Mouse (Mus musculus) forebrain, embryonic 14.5 days (tissue): Measurements from ENCODE around the gene Ube2e1. TPM values are rescaled to one million over a fixed set of nuclear protein-coding genes. Genes with fewer than 3 reads are reported as not detected.

ENCODE experiments used
- ATAC-seq: fragments of 200-750 bp; cut with Nextera tagmentation; 2 replicates; pipeline ENCODE4 v1.8.0; 2017; ENCODE audit warnings: mild to moderate bottlenecking, moderate library complexity
- DNase-seq: peaks from one replicate; pipeline ENCODE4 v3.0.0-alpha.2; 2015; ENCODE audit warnings: low spot score
- H3K27ac ChIP-seq: fragments of 300-500 bp; sonication (generic); 2 replicates; pipeline ENCODE4 v1.5.1; 2014; ENCODE audit warnings: low read depth, mild to moderate bottlenecking, control low read depth, low read length, moderate library complexity
- H3K27me3 ChIP-seq: fragments of 300-500 bp; sonication (generic); replicated peaks from 2 replicates; pipeline ENCODE4 v1.6.1; 2014; ENCODE audit warnings: low read length, control low read depth, mixed read lengths; ENCODE audit not compliant: control insufficient read depth, insufficient read depth
- H3K36me3 ChIP-seq: fragments of 300-500 bp; sonication (generic); 2 replicates; pipeline ENCODE4 v1.6.1; 2014; ENCODE audit warnings: low read length, control low read depth; ENCODE audit not compliant: control insufficient read depth, insufficient read depth
- H3K4me1 ChIP-seq: fragments of 300-500 bp; sonication (generic); 2 replicates; pipeline ENCODE4 v1.6.1; 2014; ENCODE audit warnings: antibody characterized with exemption, low read length, control low read depth; ENCODE audit not compliant: control insufficient read depth, insufficient read depth
- H3K4me2 ChIP-seq: fragments of 300-500 bp; sonication (generic); 2 replicates; pipeline ENCODE4 v1.6.1; 2014; ENCODE audit warnings: mild to moderate bottlenecking, control low read depth, low read length
- H3K4me3 ChIP-seq: fragments of 300-500 bp; sonication (generic); 2 replicates; pipeline ENCODE4 v1.5.1; 2014; ENCODE audit warnings: low read depth, low read length, control low read depth
- H3K9ac ChIP-seq: fragments of 300-500 bp; sonication (generic); 2 replicates; pipeline ENCODE4 v1.6.1; 2014; ENCODE audit warnings: mild to moderate bottlenecking, low read length, control low read depth, moderate library complexity
- H3K9me3 ChIP-seq: fragments of 300-500 bp; sonication (generic); replicated peaks from 2 replicates; pipeline ENCODE4 v1.6.1; 2016; ENCODE audit warnings: low read length, control low read depth, mixed read lengths; ENCODE audit not compliant: control insufficient read depth
- WGBS: fragments of 180-500 bp; shearing (Covaris S2); extraction: QIAGEN DNeasy Blood & Tissue Kit; methylation state at CpG from one replicate; pipeline ENCODE4 v1.1.7; 2014; 5-methylcytosine and 5-hydroxymethylcytosine counted together
- polyA plus RNA-seq: library from polyadenylated mRNA; unstranded; fragments of >200 nt; fragmentation: Nextera tagmentation; extraction: Ambion mirVana; gene quantifications from 2 replicates; pipeline ENCODE4 v1.2.1, GENCODE M21; 2014

The Ube2e1 gene
- polyA plus RNA-seq, 1 experiment from 2014 or later: 78.0 TPM

- H3K36me3 ChIP-seq: 0 out of 2 replicates have a peak, but pooled peaks cover 6% of the 10 kb centered on the region
- DNase-seq: no peak
- H3K9me3 ChIP-seq: no peaks in the 10 kb centered on the region
- H3K4me3 ChIP-seq: no peak overlapping the region
- H3K4me2 ChIP-seq: no peak overlapping the region
- 76% methylated on average over 3 of the region's 3 CpGs for WGBS
- no peak overlapping the region for H3K27ac ChIP-seq
- H3K4me1 ChIP-seq: no peaks in the 10 kb centered on the region
- H3K9ac ChIP-seq: no peak overlapping the region
- H3K27me3 ChIP-seq: no peaks in the 10 kb centered on the region
- ATAC-seq: no peak
Observed at GRCm38 (mm10) chr14:18301591-18301990, 30.1 kb downstream of the Ube2e1 start.

- no peaks in the 10 kb centered on the region for H3K9me3 ChIP-seq
- ATAC-seq (no peak), DNase-seq (no peak)
- no peak overlapping the region for H3K4me2 ChIP-seq
- H3K36me3 ChIP-seq: 0 out of 2 replicates have a peak, but pooled peaks cover 6% of the 10 kb centered on the region
- H3K4me3 ChIP-seq: no peak overlapping the region
- no peaks in the 10 kb centered on the region for H3K4me1 ChIP-seq
- WGBS: 95% methylated on average over 2 of the region's 2 CpGs
- H3K27ac ChIP-seq: no peak overlapping the region
- H3K9ac ChIP-seq: no peak overlapping the region
- no peaks in the 10 kb centered on the region for H3K27me3 ChIP-seq
Observed at GRCm38 (mm10) chr14:18300676-18301075, 31.0 kb downstream of the Ube2e1 start.

GRCm38 (mm10) chr14:18298874-18299273 is 32.8 kb downstream of the Ube2e1 start:
- Histone ChIP-seq H3K4me2 (no peak overlapping the region), H3K9ac (no peak overlapping the region), H3K27me3 (no peaks in the 10 kb centered on the region), H3K4me3 (no peak overlapping the region), H3K4me1 (no peaks in the 10 kb centered on the region), H3K36me3 (0 out of 2 replicates have a peak, but pooled peaks cover 6% of the 10 kb centered on the region), H3K27ac (no peak overlapping the region), H3K9me3 (no peaks in the 10 kb centered on the region)
- DNase-seq (no peak), ATAC-seq (no peak)
- 90% methylated on average over 2 of the region's 2 CpGs for WGBS

GRCm38 (mm10) chr14:18297441-18297840 is 34.2 kb downstream of the Ube2e1 start:
- WGBS: 92% methylated on average over 2 of the region's 2 CpGs
- no peaks in the 10 kb centered on the region for H3K4me1 ChIP-seq
- no peak overlapping the region for H3K4me2 ChIP-seq
- no peak overlapping the region for H3K4me3 ChIP-seq
- no peak overlapping the region for H3K9ac ChIP-seq
- H3K27ac ChIP-seq: no peak overlapping the region
- ATAC-seq: no peak
- DNase-seq: no peak
- H3K27me3 ChIP-seq: no peaks in the 10 kb centered on the region
- H3K36me3 ChIP-seq: 0 out of 2 replicates have a peak, but pooled peaks cover 6% of the 10 kb centered on the region
- H3K9me3 ChIP-seq: no peaks in the 10 kb centered on the region

- ATAC-seq (no peak), DNase-seq (no peak)
Observed at GRCm38 (mm10) chr14:18292578-18292977, 39.1 kb downstream of the Ube2e1 start.

GRCm38 (mm10) chr14:18292111-18292510 is 39.5 kb downstream of the Ube2e1 start:
- Histone ChIP-seq H3K9ac (no peak overlapping the region), H3K4me2 (no peak overlapping the region), H3K36me3 (no peaks in the 10 kb centered on the region), H3K4me3 (no peak overlapping the region), H3K27ac (no peak overlapping the region), H3K9me3 (no peaks in the 10 kb centered on the region), H3K27me3 (no peaks in the 10 kb centered on the region), H3K4me1 (no peaks in the 10 kb centered on the region)
- no peak for ATAC-seq
- DNase-seq: no peak
- 90% methylated on average over 3 of the region's 3 CpGs for WGBS

More at GRCm38 (mm10) chr14:18292578-18292977, 39.1 kb downstream of the Ube2e1 start:
- Histone ChIP-seq H3K36me3 (no peaks in the 10 kb centered on the region), H3K9ac (no peak overlapping the region), H3K9me3 (no peaks in the 10 kb centered on the region), H3K27me3 (no peaks in the 10 kb centered on the region), H3K4me2 (no peak overlapping the region), H3K4me3 (no peak overlapping the region), H3K27ac (no peak overlapping the region), H3K4me1 (no peaks in the 10 kb centered on the region)
- WGBS: 87% methylated on average over 3 of the region's 3 CpGs

GRCm38 (mm10) chr14:18287391-18287790 is 44.3 kb downstream of the Ube2e1 start:
- Histone ChIP-seq H3K9me3 (no peaks in the 10 kb centered on the region), H3K4me2 (no peak overlapping the region), H3K4me3 (no peak overlapping the region), H3K36me3 (0 out of 2 replicates have a peak, but pooled peaks cover 7% of the 10 kb centered on the region), H3K4me1 (no peaks in the 10 kb centered on the region), H3K9ac (no peak overlapping the region), H3K27me3 (no peaks in the 10 kb centered on the region), H3K27ac (no peak overlapping the region)
- DNase-seq: no peak
- WGBS: 81% methylated on average over 2 of the region's 2 CpGs
- ATAC-seq: no peak

GRCm38 (mm10) chr14:18286441-18286840 is 45.2 kb downstream of the Ube2e1 start:
- H3K4me1 ChIP-seq: no peaks in the 10 kb centered on the region
- no peak overlapping the region for H3K9ac ChIP-seq
- H3K4me2 ChIP-seq: no peak overlapping the region
- peaks cover 13% of the 10 kb centered on the region; the same call in 1 of the 2 replicates for H3K36me3 ChIP-seq
- ATAC-seq (no peak), DNase-seq (no peak)
- H3K4me3 ChIP-seq: no peak overlapping the region
- H3K27me3 ChIP-seq: no peaks in the 10 kb centered on the region
- no peaks in the 10 kb centered on the region for H3K9me3 ChIP-seq
- WGBS: 96% methylated on average over 2 of the region's 2 CpGs
- no peak overlapping the region for H3K27ac ChIP-seq

- no peak for ATAC-seq
- Histone ChIP-seq H3K4me2 (no peak overlapping the region), H3K36me3 (peaks cover 13% of the 10 kb centered on the region; the same call in 1 of the 2 replicates), H3K9ac (no peak overlapping the region), H3K4me1 (no peaks in the 10 kb centered on the region), H3K27ac (no peak overlapping the region), H3K9me3 (no peaks in the 10 kb centered on the region), H3K27me3 (no peaks in the 10 kb centered on the region), H3K4me3 (no peak overlapping the region)
- WGBS: 87% methylated on average over 3 of the region's 3 CpGs
- no peak for DNase-seq
Observed at GRCm38 (mm10) chr14:18285476-18285875, 46.2 kb downstream of the Ube2e1 start.
